Mouse (Mus musculus) olfactory bulb, adult 2 months (tissue): ENCODE data around the gene Spata46. TPM values are rescaled to one million over a fixed set of nuclear protein-coding genes. Genes with fewer than 3 reads are reported as not detected.

Experiments
- H3K27ac ChIP-seq: fragments of 200-500 bp; 2 replicates; pipeline ENCODE4 v1.5.1; 2012; ENCODE audit warnings: low read depth, low read length; ENCODE audit not compliant: insufficient read depth
- H3K4me1 ChIP-seq: fragments of 200-500 bp; 2 replicates; pipeline ENCODE4 v1.6.1; 2012; ENCODE audit warnings: low read length; ENCODE audit not compliant: control insufficient read depth, insufficient read depth
- H3K4me3 ChIP-seq: fragments of 200-500 bp; 2 replicates; pipeline ENCODE4 v1.5.1; 2012; ENCODE audit warnings: mild to moderate bottlenecking, low read depth, low read length, moderate library complexity; ENCODE audit not compliant: insufficient read depth
- CTCF ChIP-seq: fragments of 200-500 bp; IDR thresholded peaks from 2 replicates; pipeline ENCODE4 v1.5.1; 2012; ENCODE audit warnings: low read depth, mild to moderate bottlenecking, low read length, moderate library complexity; ENCODE audit not compliant: insufficient read depth
- POLR2A ChIP-seq: fragments of 200-500 bp; IDR thresholded peaks from 2 replicates; pipeline ENCODE4 v1.6.1; 2012; ENCODE audit warnings: mild to moderate bottlenecking, low read depth, low read length, moderate library complexity; ENCODE audit not compliant: insufficient read depth
- WGBS: fragments of 180-500 bp; shearing (Covaris S2); methylation state at CpG from one replicate; pipeline ENCODE4 v1.1.7; 2018; 5-methylcytosine and 5-hydroxymethylcytosine counted together
- polyA plus RNA-seq: library from polyadenylated mRNA; stranded (reverse); fragments of >200 nt; gene quantifications from 2 replicates; pipeline ENCODE4 v1.2.4, GENCODE M21; 2012; ENCODE audit warnings: low replicate concordance; ENCODE audit not compliant: missing spikeins, insufficient read depth, insufficient read length

The Spata46 gene
- polyA plus RNA-seq = not detected in 2 replicates

GRCm38 (mm10) chr1:170308503-170308902 is at the start of gene Spata46:
Gene Spata46 (plus strand): TSS chr1:170308803.
- TF ChIP-seq CTCF (no peak), POLR2A (no peak)
- 94% methylated on average over 4 of the region's 4 CpGs for WGBS

GRCm38 (mm10) chr1:170270281-170270680 is 38.3 kb upstream of the Spata46 start:
- H3K4me1 ChIP-seq = no peaks in the 10 kb centered on the region
- no peak overlapping the region for H3K27ac ChIP-seq
- TF ChIP-seq POLR2A (no peak), CTCF (no peak)
- H3K4me3 ChIP-seq = no peak overlapping the region
- WGBS = 85% methylated on average over 6 of the region's 6 CpGs

More at GRCm38 (mm10) chr1:170308503-170308902, at the start of gene Spata46:
- Histone ChIP-seq H3K4me3 (no peak within 1 kb of the TSS), H3K4me1 (no peaks in the 10 kb centered on the region), H3K27ac (no peak within 1 kb of the TSS)

DNA sequence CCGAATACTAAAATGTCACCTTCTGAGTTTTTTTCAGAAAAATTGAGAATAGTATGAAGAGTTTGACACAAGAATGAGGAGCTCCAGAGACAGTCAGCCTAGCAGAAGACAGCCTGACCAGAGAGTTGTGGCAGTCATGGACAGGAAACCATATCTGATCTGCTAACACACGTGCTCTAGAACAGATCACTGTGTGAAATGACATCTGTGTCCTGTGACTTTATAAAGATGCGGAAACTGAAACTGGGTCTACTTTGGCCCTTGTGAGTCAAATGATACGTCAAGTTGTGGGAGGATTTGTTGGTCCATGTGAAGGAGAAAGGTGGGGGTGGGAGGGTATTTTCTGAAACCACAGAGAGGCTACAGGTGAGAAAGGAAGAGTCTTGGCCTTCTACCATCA is 37.9 kb upstream of the Spata46 start:
- WGBS = 94% methylated on average over 4 of the region's 4 CpGs
- TF ChIP-seq POLR2A = no peak
- no peak for TF ChIP-seq CTCF
- Histone ChIP-seq H3K4me1 (no peaks in the 10 kb centered on the region), H3K4me3 (no peak overlapping the region), H3K27ac (no peak overlapping the region)

DNA sequence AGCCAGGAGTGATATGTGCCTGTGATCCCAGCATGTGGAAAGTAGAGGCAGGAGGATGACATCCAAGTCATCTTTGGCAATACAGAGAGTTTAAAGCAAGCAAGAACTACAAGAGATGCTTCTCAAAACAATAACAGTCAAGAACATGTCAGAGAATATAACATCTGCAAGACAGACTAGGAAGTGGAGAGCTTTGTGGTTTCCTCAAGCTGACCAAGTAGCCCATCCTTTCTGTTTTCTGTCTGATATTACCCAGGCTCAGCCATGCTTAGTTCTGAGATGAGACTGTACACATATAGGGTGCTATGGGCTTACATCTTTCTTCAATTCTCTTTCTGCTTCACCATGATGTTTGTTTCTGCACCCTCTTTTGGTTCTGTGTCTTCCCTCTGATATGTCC is 35.4 kb upstream of the Spata46 start:
- Histone ChIP-seq H3K4me1 (no peaks in the 10 kb centered on the region), H3K27ac (no peak overlapping the region), H3K4me3 (no peak overlapping the region)
- TF ChIP-seq CTCF (no peak), POLR2A (no peak)

DNA sequence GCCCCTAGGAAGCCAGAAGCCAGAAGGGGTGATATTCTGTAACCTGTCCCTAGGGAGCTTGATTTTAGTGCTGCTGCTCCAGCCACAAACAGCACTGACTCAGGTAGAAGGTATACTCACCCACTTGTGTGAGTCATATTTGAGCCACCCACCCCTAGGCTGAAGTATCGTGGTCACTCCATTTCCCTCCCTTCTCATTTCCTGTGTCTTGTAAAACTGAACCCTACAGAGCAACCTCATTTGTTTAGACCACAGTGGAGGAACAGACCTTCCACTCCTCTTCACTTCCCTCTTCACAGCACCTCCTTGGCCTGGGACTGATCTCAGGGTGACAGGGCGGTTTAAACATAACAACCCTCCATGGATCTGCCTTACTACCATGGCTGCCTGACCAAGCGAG is 31.6 kb upstream of the Spata46 start, which contains the start of gene Sh2d1b1:
Gene Sh2d1b1, plus strand, starts transcription at position 305 of the 400 bp plus-strand sequence.
- TF ChIP-seq CTCF (no peak), POLR2A (no peak)
- 81% methylated on average over 3 of the region's 3 CpGs for WGBS

DNA sequence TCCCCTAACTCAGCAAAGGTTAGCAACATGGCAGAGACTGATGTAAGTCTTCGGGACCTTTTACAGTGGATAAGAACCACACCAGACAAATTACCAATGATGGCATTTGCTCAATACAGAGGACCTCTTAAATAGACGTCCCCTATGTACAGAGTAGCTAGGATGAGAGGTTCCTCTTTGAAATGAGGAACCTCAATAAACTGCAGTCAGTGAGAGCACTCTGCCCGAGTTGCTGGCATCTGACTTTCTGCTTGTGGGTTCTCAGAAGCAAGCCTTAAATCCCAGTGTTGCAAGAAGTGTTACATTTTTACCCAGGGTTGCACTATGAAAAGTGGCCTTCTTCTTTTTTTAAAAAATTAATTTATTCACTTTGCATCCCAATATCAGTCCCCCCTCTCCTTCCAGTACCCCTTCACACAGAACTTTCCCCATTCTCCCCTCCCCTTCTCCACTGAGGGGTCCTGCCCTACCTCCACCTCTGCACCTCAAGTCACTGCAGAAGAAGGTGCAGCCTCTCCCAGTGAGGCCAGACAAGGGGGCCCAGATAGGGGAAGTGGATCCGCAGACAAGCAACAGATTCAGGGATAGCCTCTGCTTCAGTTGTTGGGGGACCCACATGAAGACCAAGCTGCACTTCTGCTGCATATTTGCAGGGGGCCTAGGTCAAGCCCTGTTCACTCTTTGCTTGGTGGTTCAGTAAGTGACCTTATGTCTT is 26.0 kb upstream of the Spata46 start:
- 82% methylated on average over 4 of the region's 4 CpGs for WGBS
- Histone ChIP-seq H3K27ac (no peak overlapping the region), H3K4me1 (no peaks in the 10 kb centered on the region), H3K4me3 (no peak overlapping the region)
- TF ChIP-seq POLR2A = no peak

More for the DNA sequence above, 31.6 kb upstream of the Spata46 start, which contains the start of gene Sh2d1b1:
- Histone ChIP-seq H3K4me3 (no peak within 1 kb of the TSS), H3K4me1 (no peaks in the 10 kb centered on the region), H3K27ac (no peak within 1 kb of the TSS)

- Histone ChIP-seq H3K27ac (no peak overlapping the region), H3K4me3 (no peak overlapping the region), H3K4me1 (0 out of 2 replicates have a peak, but pooled peaks cover 2% of the 10 kb centered on the region)
- no peak for TF ChIP-seq CTCF
- no peak for TF ChIP-seq POLR2A
- WGBS = 12% methylated on average over 9 of the region's 9 CpGs
Observed at GRCm38 (mm10) chr1:170292239-170292951, 16.2 kb upstream of the Spata46 start.

DNA sequence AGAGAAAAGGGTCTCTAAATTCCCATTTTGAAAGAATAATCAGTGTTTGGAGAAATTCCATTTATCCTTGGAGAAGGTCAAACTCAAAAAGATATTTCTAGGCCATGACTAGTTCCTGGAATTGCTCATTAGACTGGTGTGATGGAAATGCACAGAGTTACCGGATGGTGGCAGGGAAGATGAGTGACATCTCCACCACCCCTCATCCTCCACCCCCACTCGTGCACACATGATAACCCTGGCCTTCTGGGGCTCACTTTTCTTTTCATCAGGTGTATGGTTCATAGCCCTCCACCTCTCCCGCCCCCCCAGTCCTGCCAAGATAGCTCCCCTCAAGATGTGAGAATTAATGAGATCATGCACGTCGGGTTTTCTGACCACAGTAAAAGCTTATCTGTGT is 15.3 kb upstream of the Spata46 start:
- WGBS = 90% methylated on average over 5 of the region's 5 CpGs
- no peak for TF ChIP-seq POLR2A
- no peak for TF ChIP-seq CTCF
- Histone ChIP-seq H3K4me1 (0 out of 2 replicates have a peak, but pooled peaks cover 2% of the 10 kb centered on the region), H3K4me3 (no peak overlapping the region), H3K27ac (no peak overlapping the region)
